Mouse (Mus musculus): ENCODE measurements around the gene Tmc7.

- TF ChIP-seq EP300 (IDR thresholded peaks at IDR 0.05; ENCODE audit: low read depth) (no peak), CTCF (IDR thresholded peaks at IDR 0.05; ENCODE audit: low read depth) (no peak)
Observed at GRCm38 (mm10) chr7:118597201-118597600, 12.7 kb upstream of the Tmc7 start, which contains the start of gene Tmc5.
